Mouse (Mus musculus): ENCODE measurements at regions not wholly inside any gene's neighbourhood (a gene's known extent, or its start where the extent isn't known, plus 50 kb on each side); places are given as distances from the start of the nearest gene placed in this dataset.

DNA sequence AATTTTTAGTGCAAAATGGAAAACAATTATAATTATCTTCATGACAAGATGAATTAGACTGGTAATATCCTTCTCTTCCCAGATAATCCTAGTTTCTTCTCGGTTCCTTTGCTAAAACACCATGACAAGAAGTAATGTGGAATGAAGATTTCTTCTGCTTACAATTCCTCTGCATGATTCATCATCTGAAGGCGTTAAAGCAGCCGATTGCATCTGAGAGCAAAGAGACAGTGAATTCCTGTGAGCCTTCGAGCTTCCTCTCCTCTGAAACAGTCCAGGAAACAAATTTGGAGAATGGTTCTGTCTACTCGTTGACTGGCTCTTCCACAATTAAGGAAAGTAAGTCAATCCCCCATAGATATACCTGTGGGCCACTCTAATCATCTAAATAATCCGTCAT is 82.2 kb downstream of the Pcdh18 start:
- no peak for TF ChIP-seq POLR2A (IDR thresholded peaks at IDR 0.05; ENCODE audit: low read depth, low read length)
- no peak for TF ChIP-seq CTCF (IDR thresholded peaks at IDR 0.05; ENCODE audit: borderline replicate concordance, insufficient read depth, low read length)
